Mouse (Mus musculus) lung, adult 2 months (tissue): ENCODE data around the gene Heg1. TPM values are rescaled to one million over a fixed set of nuclear protein-coding genes. Genes with fewer than 3 reads are reported as not detected.

ENCODE experiments used
- DNase-seq: peaks from one replicate; pipeline ENCODE4 v3.0.0; 2022
- H3K4me1 ChIP-seq: fragments of 200-500 bp; 2 replicates; pipeline ENCODE4 v1.6.1; 2011; ENCODE audit warnings: low read length; ENCODE audit not compliant: control insufficient read depth, insufficient read depth
- H3K4me3 ChIP-seq: fragments of 200-500 bp; replicated peaks from 2 replicates; pipeline ENCODE3; 2011; ENCODE audit warnings: low read depth, mild to moderate bottlenecking, control low read depth, low read length; ENCODE audit errors: extremely low read depth
- CTCF ChIP-seq: fragments of 200-500 bp; IDR thresholded peaks from 2 replicates; pipeline ENCODE4 v1.5.1; 2011; ENCODE audit warnings: mild to moderate bottlenecking, low read length, control low read depth; ENCODE audit not compliant: insufficient read depth
- POLR2A ChIP-seq: fragments of 200-500 bp; IDR thresholded peaks from 2 replicates; pipeline ENCODE4 v1.6.1; 2011; ENCODE audit warnings: low read depth, mild to moderate bottlenecking, control low read depth, low read length, borderline replicate concordance; ENCODE audit errors: extremely low read depth
- WGBS: fragments of 180-500 bp; shearing (Covaris S2); methylation state at CpG from one replicate; pipeline ENCODE4 v1.1.7; 2018; 5-methylcytosine and 5-hydroxymethylcytosine counted together
- polyA plus RNA-seq: library from polyadenylated mRNA; depleted of rRNA; stranded (reverse); fragments of >200 nt; gene quantifications from 2 replicates; pipeline ENCODE4 v1.2.3, GENCODE M21; 2012

Heg1 gene
- polyA plus RNA-seq, 1 experiment, result 150 TPM

DNA sequence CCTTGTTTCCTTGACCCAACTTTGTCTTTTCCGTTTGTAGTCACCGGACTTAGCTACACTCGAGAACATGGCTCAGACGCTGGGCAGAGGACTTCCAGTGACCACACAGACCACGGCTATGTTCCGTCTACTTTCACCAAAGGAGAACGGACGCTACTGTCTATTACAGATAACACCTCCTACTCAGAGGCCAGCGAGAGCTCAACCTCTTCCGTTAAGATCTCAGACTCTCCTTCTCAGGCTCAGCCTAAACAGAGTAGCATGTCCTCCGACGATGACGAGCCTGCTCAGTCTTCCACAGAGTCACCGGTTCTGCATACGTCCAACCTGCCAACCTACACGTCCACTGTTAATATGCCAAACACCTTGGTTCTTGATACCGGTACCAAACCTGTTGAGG lies 42.1 kb downstream of the Heg1 start:
- no peaks in the 10 kb centered on the region for H3K4me1 ChIP-seq
- TF ChIP-seq CTCF, result no peak
- TF ChIP-seq POLR2A, result no peak
- no peak for DNase-seq
- 90% methylated on average over 17 of the region's 17 CpGs for WGBS
- no peak overlapping the region for H3K4me3 ChIP-seq

DNA sequence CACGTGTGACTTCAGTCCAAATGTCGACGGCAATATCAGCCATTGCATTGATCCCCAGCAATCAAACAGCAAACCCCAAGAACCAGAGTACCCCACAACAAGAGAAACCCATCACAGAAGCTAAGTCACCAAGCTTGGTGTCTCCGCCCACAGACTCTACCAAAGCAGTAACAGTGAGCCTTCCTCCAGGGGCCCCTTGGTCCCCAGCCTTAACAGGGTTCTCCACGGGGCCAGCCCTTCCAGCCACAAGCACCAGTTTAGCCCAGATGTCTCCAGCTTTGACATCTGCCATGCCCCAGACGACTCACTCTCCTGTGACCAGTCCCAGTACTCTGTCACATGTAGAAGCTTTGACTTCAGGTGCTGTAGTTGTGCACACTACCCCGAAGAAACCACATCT lies 42.7 kb downstream of the Heg1 start:
- no peak overlapping the region for H3K4me3 ChIP-seq
- H3K4me1 ChIP-seq, result no peaks in the 10 kb centered on the region
- 92% methylated on average over 7 of the region's 7 CpGs for WGBS
- DNase-seq, result no peak
- TF ChIP-seq POLR2A (no peak), CTCF (no peak)

DNA sequence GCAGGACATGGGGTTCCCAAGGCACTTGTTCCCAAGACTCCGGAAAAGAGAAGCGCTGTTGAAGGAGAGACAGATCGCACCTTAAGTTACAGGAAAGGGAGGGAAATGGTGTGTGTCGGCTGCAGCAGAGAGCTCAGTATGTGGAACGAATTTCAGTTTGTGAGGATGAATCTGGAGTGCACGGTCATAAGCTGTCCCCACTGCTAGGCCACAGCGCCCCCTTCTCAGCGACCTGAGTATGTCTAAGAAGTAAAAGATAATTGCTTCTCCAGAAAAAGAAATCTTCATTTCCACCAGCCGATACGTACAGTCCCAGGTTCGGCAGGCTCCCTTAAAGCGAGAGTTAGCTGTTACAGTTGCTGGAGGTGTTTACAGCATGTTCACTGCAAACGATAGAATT lies 44.3 kb downstream of the Heg1 start:
- TF ChIP-seq CTCF (peak; percentile 24; the same call in 1 of the 2 replicates), POLR2A (no peak)
- DNase-seq, result no peak
- no peaks in the 10 kb centered on the region for H3K4me1 ChIP-seq
- WGBS, result 70% methylated on average over 13 of the region's 13 CpGs
- no peak overlapping the region for H3K4me3 ChIP-seq

DNA sequence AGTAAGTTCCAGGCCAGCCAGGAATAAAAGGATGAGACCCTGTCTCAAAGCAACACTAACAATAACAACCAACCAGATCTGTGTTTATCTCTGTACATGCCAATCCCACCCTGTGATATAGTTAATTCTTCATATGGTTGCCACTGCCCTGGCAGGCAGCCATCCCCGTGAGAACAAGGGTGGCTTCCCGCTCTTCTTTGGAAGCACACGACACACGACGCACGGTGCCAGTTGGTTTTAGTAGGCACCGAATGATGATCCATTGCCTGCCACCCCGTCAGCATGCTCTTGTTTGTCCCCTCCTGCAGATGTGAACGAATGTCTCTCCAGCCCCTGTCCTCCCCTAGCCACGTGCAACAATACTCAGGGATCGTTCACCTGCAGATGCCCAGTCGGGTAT lies 47.1 kb downstream of the Heg1 start:
- DNase-seq, result no peak
- 72% methylated on average over 12 of the region's 12 CpGs for WGBS
- Histone ChIP-seq H3K4me3 (no peak overlapping the region), H3K4me1 (no peaks in the 10 kb centered on the region)
- no peak for TF ChIP-seq CTCF

GRCm38 (mm10) chr16:33732237-33732749 lies 48.1 kb downstream of the Heg1 start:
- WGBS, result 62% methylated on average over 6 of the region's 6 CpGs
- TF ChIP-seq CTCF (no peak), POLR2A (no peak)
- H3K4me1 ChIP-seq, result no peaks in the 10 kb centered on the region
- H3K4me3 ChIP-seq, result no peak overlapping the region
- DNase-seq, result no peak

- Histone ChIP-seq H3K4me1 (no peaks in the 10 kb centered on the region), H3K4me3 (no peak overlapping the region)
- TF ChIP-seq POLR2A (no peak), CTCF (no peak)
- 70% methylated on average over 15 of the region's 15 CpGs for WGBS
- no peak for DNase-seq
These were observed 48.8 kb downstream of the Heg1 start for GRCm38 (mm10) chr16:33732846-33733580.

DNA sequence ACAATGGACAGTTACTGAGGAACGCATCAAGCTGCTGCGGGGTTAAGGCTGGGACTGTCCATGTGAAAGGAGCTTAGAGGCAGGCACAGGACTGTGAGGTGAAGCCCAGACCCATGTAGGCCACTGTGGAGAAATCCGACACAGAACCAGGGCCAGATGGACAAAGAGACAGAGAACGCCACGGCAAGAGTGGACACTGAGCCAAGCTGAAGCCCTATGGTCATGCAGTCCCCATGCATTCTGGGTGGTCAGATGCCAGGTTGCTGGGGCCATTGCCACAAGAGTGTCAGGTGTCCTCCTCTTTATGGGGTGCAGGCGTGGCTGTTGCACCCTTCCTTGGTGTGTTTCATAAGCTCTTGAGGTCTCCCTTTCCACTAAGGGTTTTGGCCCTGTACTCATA lies 49.7 kb downstream of the Heg1 start:
- 68% methylated on average over 6 of the region's 6 CpGs for WGBS
- no peaks in the 10 kb centered on the region for H3K4me1 ChIP-seq
- TF ChIP-seq CTCF (no peak), POLR2A (no peak)
- H3K4me3 ChIP-seq, result no peak overlapping the region
- DNase-seq, result no peak

GRCm38 (mm10) chr16:33734545-33734944 lies 50.4 kb downstream of the Heg1 start:
- Histone ChIP-seq H3K4me3 (no peak overlapping the region), H3K4me1 (no peaks in the 10 kb centered on the region)
- DNase-seq, result no peak
- TF ChIP-seq CTCF (no peak), POLR2A (0 out of 2 replicates have a peak, but pooled peaks have one; percentile 11)
- WGBS, result 55% methylated on average over 10 of the region's 10 CpGs

GRCm38 (mm10) chr16:33735238-33735637 lies 51.1 kb downstream of the Heg1 start:
- H3K4me3 ChIP-seq, result no peak overlapping the region

DNA sequence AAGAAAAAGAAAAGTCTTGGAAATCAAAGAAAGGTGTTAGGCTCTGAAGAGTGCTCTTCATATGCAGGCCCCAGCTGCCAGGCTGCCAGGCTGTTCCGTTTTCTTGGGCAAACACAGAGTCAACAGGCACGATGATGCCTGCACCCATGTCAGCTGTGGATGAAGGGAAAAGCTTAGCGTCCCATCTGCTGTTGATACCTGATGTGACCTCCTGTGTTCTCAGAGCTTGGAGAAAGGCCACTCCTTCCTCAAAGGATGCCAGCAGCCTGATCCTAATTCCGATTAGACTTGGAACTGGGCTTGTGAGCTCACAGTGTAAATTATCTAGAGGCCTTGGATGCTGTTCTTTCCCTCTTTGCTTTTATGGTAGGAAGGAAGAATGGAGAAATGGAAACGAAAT lies 51.6 kb downstream of the Heg1 start:
- Histone ChIP-seq H3K4me1 (peaks cover 3% of the 10 kb centered on the region; the same call in 1 of the 2 replicates), H3K4me3 (no peak overlapping the region)
- WGBS, result 51% methylated on average over 5 of the region's 5 CpGs
- no peak for TF ChIP-seq POLR2A
- TF ChIP-seq CTCF, result no peak
- no peak for DNase-seq

More at GRCm38 (mm10) chr16:33735238-33735637, 51.1 kb downstream of the Heg1 start:
- H3K4me1 ChIP-seq, result no peaks in the 10 kb centered on the region
- WGBS, result 70% methylated on average over 5 of the region's 5 CpGs
- no peak for DNase-seq
- TF ChIP-seq CTCF (no peak), POLR2A (no peak)
